Mouse (Mus musculus): Measurements from ENCODE around the gene Zswim3.

GRCm38 (mm10) chr2:164866741-164867551 lies 62.0 kb downstream of the Zswim3 start:
- TF ChIP-seq CTCF (IDR thresholded peaks at IDR 0.05; ENCODE audit: low read depth) (no peak), EP300 (IDR thresholded peaks at IDR 0.05; ENCODE audit: low read depth) (no peak)
